Mouse (Mus musculus) embryonic facial prominence, embryonic 13.5 days (tissue): Measurements from ENCODE around the gene Hnrnpa3. TPM values are rescaled to one million over a fixed set of nuclear protein-coding genes. Genes with fewer than 3 reads are reported as not detected.
"Not testable (repeated sequence)": the region's sequence is repeated elsewhere in the genome, so short reads cannot be mapped to it uniquely, and the experiment has no call there.

ENCODE experiments used
- ATAC-seq: fragments of 200-750 bp; cut with Nextera tagmentation; 2 replicates; pipeline ENCODE4 v1.8.0; 2017; ENCODE audit warnings: low read depth; ENCODE audit not compliant: insufficient number of reproducible peaks, insufficient read depth, low FRiP score, low TSS enrichment
- H3K27ac ChIP-seq: fragments of 300-500 bp; sonication (generic); 2 replicates; pipeline ENCODE4 v1.5.1; 2015; ENCODE audit warnings: moderate library complexity, mild to moderate bottlenecking, inconsistent platforms
- H3K27me3 ChIP-seq: fragments of 300-500 bp; sonication (generic); 2 replicates; pipeline ENCODE4 v1.6.1; 2015; ENCODE audit warnings: mild to moderate bottlenecking, inconsistent platforms
- H3K36me3 ChIP-seq: fragments of 300-500 bp; sonication (generic); 2 replicates; pipeline ENCODE4 v1.6.1; 2015; ENCODE audit warnings: mild to moderate bottlenecking, inconsistent platforms
- H3K4me1 ChIP-seq: fragments of 300-500 bp; sonication (generic); 2 replicates; pipeline ENCODE4 v1.6.1; 2015; ENCODE audit warnings: inconsistent platforms
- H3K4me2 ChIP-seq: fragments of 300-500 bp; sonication (generic); 2 replicates; pipeline ENCODE4 v1.6.1; 2015; ENCODE audit warnings: moderate library complexity, mild to moderate bottlenecking, inconsistent platforms
- H3K4me3 ChIP-seq: fragments of 300-500 bp; sonication (generic); 2 replicates; pipeline ENCODE4 v1.5.1; 2015; ENCODE audit warnings: mild to moderate bottlenecking, inconsistent platforms
- H3K9ac ChIP-seq: fragments of 300-500 bp; sonication (generic); 2 replicates; pipeline ENCODE4 v1.6.1; 2015; ENCODE audit warnings: mild to moderate bottlenecking, inconsistent platforms
- H3K9me3 ChIP-seq: fragments of 300-500 bp; sonication (generic); 2 replicates; pipeline ENCODE4 v1.6.1; 2016; ENCODE audit warnings: inconsistent platforms
- WGBS: fragments of 180-500 bp; shearing (Covaris S2); methylation state at CpG from one replicate; pipeline ENCODE4 v1.1.7; 2015; ENCODE audit warnings: mixed read lengths; 5-methylcytosine and 5-hydroxymethylcytosine counted together
- polyA plus RNA-seq: library from polyadenylated mRNA; unstranded; fragments of >200 nt; fragmentation: Nextera tagmentation; extraction: Ambion mirVana; gene quantifications from 2 replicates; pipeline ENCODE4 v1.2.1, GENCODE M21; 2015

Hnrnpa3 gene
- polyA plus RNA-seq, 1 experiment from 2014 or later = 343 TPM

- H3K4me2 ChIP-seq, H3K36me3 ChIP-seq, H3K9ac ChIP-seq, H3K9me3 ChIP-seq, ATAC-seq, H3K4me1 ChIP-seq, H3K27ac ChIP-seq, H3K4me3 ChIP-seq, H3K27me3 ChIP-seq: not testable (repeated sequence)
- WGBS = 35% methylated on average over 11 of the region's 12 CpGs
Measured at GRCm38 (mm10) chr2:75639535-75639934, 19.5 kb upstream of the Hnrnpa3 start.

GRCm38 (mm10) chr2:75642312-75642711, 16.7 kb upstream of the Hnrnpa3 start:
- H3K9ac ChIP-seq, H3K27ac ChIP-seq, H3K27me3 ChIP-seq, H3K9me3 ChIP-seq, H3K4me2 ChIP-seq, H3K4me1 ChIP-seq, H3K36me3 ChIP-seq, H3K4me3 ChIP-seq, ATAC-seq: not testable (repeated sequence)
- WGBS = 86% methylated on average over 4 of the region's 4 CpGs

GRCm38 (mm10) chr2:75642795-75643550, 16.1 kb upstream of the Hnrnpa3 start:
- 64% methylated on average over 8 of the region's 8 CpGs for WGBS
- Histone ChIP-seq H3K9me3 (no peaks in the 10 kb centered on the region), H3K36me3 (no peaks in the 10 kb centered on the region), H3K4me2 (no peak overlapping the region), H3K4me1 (peaks cover 7% of the 10 kb centered on the region), H3K27me3 (no peaks in the 10 kb centered on the region), H3K9ac (no peak overlapping the region), H3K4me3 (no peak overlapping the region), H3K27ac (no peak overlapping the region)
- no peak for ATAC-seq

- 85% methylated on average over 6 of the region's 6 CpGs for WGBS
Measured at GRCm38 (mm10) chr2:75643950-75644349, 15.1 kb upstream of the Hnrnpa3 start.

GRCm38 (mm10) chr2:75645251-75645650, 13.8 kb upstream of the Hnrnpa3 start:
- H3K9me3 ChIP-seq = no peaks in the 10 kb centered on the region
- 93% methylated on average over 12 of the region's 12 CpGs for WGBS
- H3K36me3 ChIP-seq = no peaks in the 10 kb centered on the region
- no peak overlapping the region for H3K4me2 ChIP-seq
- H3K27me3 ChIP-seq = no peaks in the 10 kb centered on the region
- no peak overlapping the region for H3K27ac ChIP-seq
- H3K4me3 ChIP-seq = no peak overlapping the region
- no peak for ATAC-seq
- H3K4me1 ChIP-seq = peaks cover 7% of the 10 kb centered on the region
- no peak overlapping the region for H3K9ac ChIP-seq

More at GRCm38 (mm10) chr2:75643950-75644349, 15.1 kb upstream of the Hnrnpa3 start:
- ATAC-seq = no peak
- H3K4me1 ChIP-seq = peaks cover 7% of the 10 kb centered on the region
- H3K4me3 ChIP-seq = no peak overlapping the region
- H3K27ac ChIP-seq = no peak overlapping the region
- no peaks in the 10 kb centered on the region for H3K9me3 ChIP-seq
- H3K9ac ChIP-seq = no peak overlapping the region
- H3K36me3 ChIP-seq = no peaks in the 10 kb centered on the region
- no peaks in the 10 kb centered on the region for H3K27me3 ChIP-seq
- H3K4me2 ChIP-seq = no peak overlapping the region

- H3K9ac ChIP-seq = no peak overlapping the region
- 79% methylated on average over 1 of the region's 1 CpGs for WGBS
- H3K36me3 ChIP-seq = no peaks in the 10 kb centered on the region
- no peak overlapping the region for H3K4me2 ChIP-seq
- no peaks in the 10 kb centered on the region for H3K9me3 ChIP-seq
- H3K27ac ChIP-seq = no peak overlapping the region
- H3K4me3 ChIP-seq = no peak overlapping the region
- H3K4me1 ChIP-seq = no peaks in the 10 kb centered on the region
- no peak for ATAC-seq
- no peaks in the 10 kb centered on the region for H3K27me3 ChIP-seq
Measured at GRCm38 (mm10) chr2:75650437-75650836, 8.6 kb upstream of the Hnrnpa3 start.

- no peaks in the 10 kb centered on the region for H3K9me3 ChIP-seq
- no peak overlapping the region for H3K4me3 ChIP-seq
- H3K27me3 ChIP-seq = no peaks in the 10 kb centered on the region
- no peak overlapping the region for H3K9ac ChIP-seq
- H3K27ac ChIP-seq = no peak overlapping the region
- H3K36me3 ChIP-seq = no peaks in the 10 kb centered on the region
- H3K4me1 ChIP-seq = peaks cover 12% of the 10 kb centered on the region
- ATAC-seq = no peak
- H3K4me2 ChIP-seq = no peak overlapping the region
Measured at GRCm38 (mm10) chr2:75653150-75653549, 5.9 kb upstream of the Hnrnpa3 start.

GRCm38 (mm10) chr2:75654679-75655078, 4.4 kb upstream of the Hnrnpa3 start:
- Histone ChIP-seq H3K4me2 (no peak overlapping the region), H3K27ac (no peak overlapping the region), H3K9ac (no peak overlapping the region), H3K27me3 (no peaks in the 10 kb centered on the region), H3K9me3 (no peaks in the 10 kb centered on the region), H3K4me3 (no peak overlapping the region), H3K4me1 (peaks cover 12% of the 10 kb centered on the region), H3K36me3 (no peaks in the 10 kb centered on the region)
- no peak for ATAC-seq
- 85% methylated on average over 1 of the region's 1 CpGs for WGBS

- peaks cover 7% of the 10 kb centered on the region; the same call in 1 of the 2 replicates for H3K36me3 ChIP-seq
- no peak overlapping the region for H3K4me3 ChIP-seq
- peaks cover 21% of the 10 kb centered on the region for H3K4me1 ChIP-seq
- ATAC-seq = no peak
- no peak overlapping the region for H3K9ac ChIP-seq
- H3K27me3 ChIP-seq = no peaks in the 10 kb centered on the region
- H3K9me3 ChIP-seq = no peaks in the 10 kb centered on the region
- H3K27ac ChIP-seq = 0 out of 2 replicates have a peak overlapping the region, but pooled peaks have one; percentile 99
- 86% methylated on average over 5 of the region's 5 CpGs for WGBS
- no peak overlapping the region for H3K4me2 ChIP-seq
Measured at GRCm38 (mm10) chr2:75656924-75657323, 2.1 kb upstream of the Hnrnpa3 start.

GRCm38 (mm10) chr2:75657907-75658691, 962 bp upstream of the Hnrnpa3 start:
- H3K9ac ChIP-seq = peak overlapping the region; percentile 85
- peaks cover 17% of the 10 kb centered on the region for H3K36me3 ChIP-seq
- no peaks in the 10 kb centered on the region for H3K27me3 ChIP-seq
- peak overlapping the region; percentile 92 for H3K4me3 ChIP-seq
- 2% methylated on average over 18 of the region's 18 CpGs for WGBS
- peak overlapping the region; percentile 99 for H3K27ac ChIP-seq
- peak overlapping the region; percentile 65 for H3K4me2 ChIP-seq
- ATAC-seq = no peak
- H3K4me1 ChIP-seq = peaks cover 21% of the 10 kb centered on the region
- no peaks in the 10 kb centered on the region for H3K9me3 ChIP-seq

- Histone ChIP-seq H3K4me1 (peaks cover 21% of the 10 kb centered on the region), H3K27ac (peak overlapping the region; percentile 99), H3K9me3 (no peaks in the 10 kb centered on the region), H3K36me3 (peaks cover 31% of the 10 kb centered on the region), H3K4me2 (peak overlapping the region; percentile 83), H3K9ac (peak overlapping the region; percentile 98), H3K27me3 (no peaks in the 10 kb centered on the region), H3K4me3 (peak overlapping the region; percentile 92)
- peak; percentile 72 for ATAC-seq
- under 1% methylated on average over 30 of the region's 47 CpGs for WGBS
Measured at GRCm38 (mm10) chr2:75659629-75659960, 534 bp downstream of the Hnrnpa3 start.
